Mouse (Mus musculus): Measurements from ENCODE around the gene Gpx5. TPM values are rescaled to one million over a fixed set of nuclear protein-coding genes. Genes with fewer than 3 reads are reported as not detected.
A peak's percentile ranks its signal among the peaks of the same experiment; 100 is the strongest.

Gene Gpx5
- not detected in 2 replicates for polyA plus RNA-seq (2014; fragmentation: Nextera tagmentation; extraction: Ambion mirVana)

DNA sequence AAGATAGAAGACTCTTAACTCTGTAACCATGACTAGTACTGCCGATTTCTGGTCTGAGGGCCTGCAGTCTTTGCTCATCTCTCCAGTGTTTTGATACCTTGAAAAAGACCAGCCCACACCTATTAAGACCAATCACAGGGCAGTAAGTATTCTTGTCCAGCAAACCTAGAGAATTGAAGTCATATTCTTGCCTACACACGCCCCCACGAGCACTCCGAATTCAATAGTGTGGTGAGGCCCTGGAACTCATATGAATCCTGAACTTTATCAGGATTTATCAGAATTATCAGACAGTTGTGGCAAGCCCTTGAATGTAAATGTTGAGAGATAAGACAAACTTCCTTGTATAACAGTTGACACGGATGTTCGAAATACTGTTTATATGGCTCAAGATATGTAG, at the start of gene Gpx5:
Gene Gpx5 (minus strand): TSS at position 101 of the 400 bp plus-strand sequence.
- H3K36me3 ChIP-seq (ENCODE audit: control insufficient read depth, insufficient read depth, low read length) = no peaks in the 10 kb centered on the region
- 86% methylated on average over 6 of the region's 6 CpGs for WGBS (ENCODE audit: insufficient replicate concordance)

DNA sequence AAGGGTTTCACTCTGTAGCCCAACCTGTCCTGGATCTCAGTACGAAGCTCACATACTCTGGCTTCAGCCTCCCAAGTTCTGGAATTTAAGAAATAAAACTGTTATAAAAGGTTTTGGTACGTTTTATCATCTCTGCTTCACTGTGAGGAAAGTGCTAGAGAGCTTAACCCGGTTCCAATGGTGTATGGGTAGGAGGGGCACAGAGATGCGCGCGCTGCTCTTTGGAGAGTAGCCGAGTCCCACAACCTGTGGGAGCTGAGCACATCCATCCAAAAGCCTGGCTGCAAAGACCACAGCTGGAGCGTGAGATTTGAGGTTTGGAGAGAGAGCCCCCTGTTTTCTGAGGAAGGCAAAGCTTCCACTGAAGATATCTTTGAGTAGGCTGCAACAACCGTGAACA, 34.9 kb upstream of the Gpx5 start:
- ATAC-seq (replicated peaks; ENCODE audit: insufficient number of reproducible peaks, low FRiP score, low TSS enrichment) = no peak
- no peak overlapping the region; the same call in 1 of the 2 replicates for H3K9ac ChIP-seq (ENCODE audit: low read depth, low read length)
- no peaks in the 10 kb centered on the region for H3K9me3 ChIP-seq (replicated peaks; ENCODE audit: control insufficient read depth, low read length)
- H3K4me3 ChIP-seq (ENCODE audit: low read depth, low read length) = peak overlapping the region; percentile 54
- under 1% methylated on average over 9 of the region's 9 CpGs for WGBS (ENCODE audit: insufficient replicate concordance)
- no peaks in the 10 kb centered on the region for H3K27me3 ChIP-seq (ENCODE audit: control insufficient read depth, insufficient read depth, low read length)
- no peaks in the 10 kb centered on the region; the same call in 1 of the 2 replicates for H3K4me1 ChIP-seq (ENCODE audit: control insufficient read depth, insufficient read depth, low read length)
- no peak overlapping the region for H3K27ac ChIP-seq (ENCODE audit: low read depth, low read length)
- H3K4me2 ChIP-seq = peak overlapping the region; percentile 65
- H3K36me3 ChIP-seq (ENCODE audit: control insufficient read depth, insufficient read depth, low read length) = no peaks in the 10 kb centered on the region

More for the DNA sequence above, at the start of gene Gpx5:
- Histone ChIP-seq H3K4me1 (ENCODE audit: control insufficient read depth, insufficient read depth, low read length) (no peaks in the 10 kb centered on the region; the same call in 1 of the 2 replicates), H3K27me3 (ENCODE audit: control insufficient read depth, insufficient read depth, low read length) (no peaks in the 10 kb centered on the region), H3K9ac (ENCODE audit: low read depth, low read length) (no peak within 1 kb of the TSS), H3K4me2 (no peak within 1 kb of the TSS), H3K27ac (ENCODE audit: low read depth, low read length) (no peak within 1 kb of the TSS), H3K9me3 (replicated peaks; ENCODE audit: control insufficient read depth, low read length) (no peaks in the 10 kb centered on the region), H3K4me3 (ENCODE audit: low read depth, low read length) (no peak within 1 kb of the TSS)
- ATAC-seq (replicated peaks; ENCODE audit: insufficient number of reproducible peaks, low FRiP score, low TSS enrichment) = no peak

DNA sequence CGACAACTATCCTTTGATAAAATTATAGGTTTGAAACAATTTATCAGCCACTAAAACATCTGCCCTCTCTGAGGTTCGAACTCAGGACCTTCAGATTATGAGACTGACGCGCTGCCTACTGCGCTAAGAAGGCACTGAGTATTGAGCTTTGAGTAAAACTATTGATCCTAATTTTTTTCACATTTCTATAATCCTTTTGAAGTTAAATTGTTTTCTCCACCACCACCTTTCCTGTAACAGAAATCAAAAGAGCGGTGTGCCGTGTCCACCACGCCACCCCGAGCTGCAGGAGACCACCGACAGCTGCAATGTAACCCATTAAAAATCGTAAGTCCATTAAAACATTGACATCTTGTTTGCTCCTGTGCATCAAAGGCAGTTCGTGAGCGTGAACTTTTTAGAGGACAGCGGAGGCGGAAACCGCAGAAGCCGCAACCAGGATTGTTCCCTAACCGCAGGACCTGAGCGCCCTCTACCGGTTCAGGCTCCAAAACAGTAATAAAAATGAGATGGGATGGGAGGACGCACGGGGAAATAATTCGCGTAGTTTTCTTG, 34.2 kb upstream of the Gpx5 start:
- Histone ChIP-seq H3K9me3 (replicated peaks; ENCODE audit: control insufficient read depth, low read length) (no peaks in the 10 kb centered on the region), H3K9ac (ENCODE audit: low read depth, low read length) (peak overlapping the region; percentile 60; the same call in 1 of the 2 replicates), H3K4me2 (peak overlapping the region; percentile 65), H3K27me3 (ENCODE audit: control insufficient read depth, insufficient read depth, low read length) (no peaks in the 10 kb centered on the region), H3K36me3 (ENCODE audit: control insufficient read depth, insufficient read depth, low read length) (no peaks in the 10 kb centered on the region), H3K4me1 (ENCODE audit: control insufficient read depth, insufficient read depth, low read length) (no peaks in the 10 kb centered on the region; the same call in 1 of the 2 replicates), H3K27ac (ENCODE audit: low read depth, low read length) (no peak overlapping the region), H3K4me3 (ENCODE audit: low read depth, low read length) (peak overlapping the region; percentile 54)
- ATAC-seq (replicated peaks; ENCODE audit: insufficient number of reproducible peaks, low FRiP score, low TSS enrichment) = 0 out of 2 replicates have a peak, but pooled peaks have one; percentile 49
- WGBS (ENCODE audit: insufficient replicate concordance) = under 1% methylated on average over 24 of the region's 24 CpGs

DNA sequence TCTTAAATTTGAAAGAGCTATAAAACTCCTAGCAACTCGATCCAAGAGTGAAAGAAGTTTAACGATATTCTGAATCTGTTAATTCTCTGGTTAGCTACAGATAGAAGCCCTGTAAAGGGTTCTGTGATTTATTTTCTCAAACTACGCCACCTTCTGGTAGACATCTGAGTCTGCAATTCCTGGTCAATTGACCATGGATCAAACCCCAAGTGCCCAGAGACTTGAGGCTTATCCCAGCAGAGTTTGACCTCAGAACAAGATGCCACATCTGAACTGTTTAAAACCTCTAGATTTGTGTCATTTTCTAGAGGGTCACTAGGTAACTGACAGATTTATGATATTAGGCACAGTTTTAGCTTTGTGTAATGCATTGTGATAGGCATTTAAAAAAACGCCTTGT, 33.7 kb upstream of the Gpx5 start:
- peak overlapping the region; percentile 54 for H3K4me3 ChIP-seq (ENCODE audit: low read depth, low read length)
- H3K27me3 ChIP-seq (ENCODE audit: control insufficient read depth, insufficient read depth, low read length) = no peaks in the 10 kb centered on the region
- ATAC-seq (replicated peaks; ENCODE audit: insufficient number of reproducible peaks, low FRiP score, low TSS enrichment) = no peak
- 10% methylated on average over 4 of the region's 4 CpGs for WGBS (ENCODE audit: insufficient replicate concordance)
- H3K27ac ChIP-seq (ENCODE audit: low read depth, low read length) = no peak overlapping the region
- H3K9ac ChIP-seq (ENCODE audit: low read depth, low read length) = no peak overlapping the region
- peak overlapping the region; percentile 65 for H3K4me2 ChIP-seq
- no peaks in the 10 kb centered on the region for H3K9me3 ChIP-seq (replicated peaks; ENCODE audit: control insufficient read depth, low read length)
- H3K36me3 ChIP-seq (ENCODE audit: control insufficient read depth, insufficient read depth, low read length) = no peaks in the 10 kb centered on the region
- no peaks in the 10 kb centered on the region; the same call in 1 of the 2 replicates for H3K4me1 ChIP-seq (ENCODE audit: control insufficient read depth, insufficient read depth, low read length)

DNA sequence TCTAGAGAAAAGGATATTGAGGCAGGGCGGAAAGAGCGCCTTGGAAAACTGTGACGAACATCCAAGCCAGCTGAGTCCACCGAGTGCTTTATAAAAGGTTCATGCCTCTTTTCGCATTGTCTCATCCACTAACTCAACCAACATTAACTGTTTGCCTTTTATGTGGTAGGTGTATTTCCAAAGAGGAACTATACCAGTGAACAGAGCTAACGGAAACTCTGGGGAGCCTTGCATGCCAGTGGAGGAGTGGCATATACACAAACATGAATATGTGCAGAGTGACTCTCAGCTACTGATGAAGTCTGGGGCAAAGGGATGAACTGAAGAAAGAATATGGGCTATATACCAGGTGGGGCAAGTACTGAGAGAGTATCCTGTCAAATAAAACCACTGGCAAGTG, 30.9 kb upstream of the Gpx5 start:
- 70% methylated on average over 6 of the region's 6 CpGs for WGBS (ENCODE audit: insufficient replicate concordance)

DNA sequence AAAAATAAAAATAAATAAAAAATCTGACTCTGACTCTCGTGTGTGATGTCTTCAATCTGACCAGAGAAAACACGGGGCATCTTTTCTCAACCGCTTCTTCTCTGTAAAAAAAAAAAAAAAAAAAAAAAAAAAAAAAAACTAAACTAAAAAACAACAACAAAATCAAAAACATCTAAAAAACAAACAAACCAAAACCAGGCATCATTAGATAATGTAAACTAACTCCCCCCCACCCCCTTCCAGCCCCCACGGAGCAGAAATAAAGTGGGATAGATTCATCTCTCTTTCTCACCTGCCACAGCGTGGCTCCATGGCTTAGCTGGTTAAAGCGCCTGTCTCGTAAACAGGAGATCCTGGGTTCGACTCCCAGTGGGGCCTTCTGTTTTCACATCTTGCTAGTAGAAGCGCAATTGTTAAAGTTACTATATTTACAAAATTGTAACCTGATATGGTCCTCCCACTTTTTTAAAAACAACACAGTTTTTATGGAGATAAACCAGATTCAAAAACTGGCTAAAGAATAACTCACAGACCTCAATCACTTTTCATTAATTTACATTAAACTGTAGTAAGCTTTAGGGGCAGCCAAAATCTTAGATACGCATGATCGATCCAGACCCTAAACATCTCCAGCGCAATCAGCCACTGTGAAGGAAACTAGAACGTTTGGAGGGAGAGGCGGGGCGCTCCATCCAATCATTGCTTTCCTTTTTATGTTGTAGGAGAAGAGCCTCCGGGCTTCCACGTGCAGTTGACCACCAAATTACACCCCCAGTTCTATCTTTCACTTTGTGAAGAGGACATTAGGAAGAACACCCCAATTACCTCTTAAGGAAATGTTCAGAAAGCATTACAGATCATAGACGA, 30.2 kb upstream of the Gpx5 start:
- H3K4me3 ChIP-seq (ENCODE audit: low read depth, low read length) = peak overlapping the region; percentile 46
- no peaks in the 10 kb centered on the region; the same call in 1 of the 2 replicates for H3K4me1 ChIP-seq (ENCODE audit: control insufficient read depth, insufficient read depth, low read length)
- H3K27ac ChIP-seq (ENCODE audit: low read depth, low read length) = no peak overlapping the region
- WGBS (ENCODE audit: insufficient replicate concordance) = 16% methylated on average over 18 of the region's 18 CpGs
- H3K9ac ChIP-seq (ENCODE audit: low read depth, low read length) = no peak overlapping the region
- H3K36me3 ChIP-seq (ENCODE audit: control insufficient read depth, insufficient read depth, low read length) = no peaks in the 10 kb centered on the region
- peak overlapping the region; percentile 63 for H3K4me2 ChIP-seq
- no peaks in the 10 kb centered on the region for H3K9me3 ChIP-seq (replicated peaks; ENCODE audit: control insufficient read depth, low read length)
- ATAC-seq (replicated peaks; ENCODE audit: insufficient number of reproducible peaks, low FRiP score, low TSS enrichment) = no peak
- H3K27me3 ChIP-seq (ENCODE audit: control insufficient read depth, insufficient read depth, low read length) = no peaks in the 10 kb centered on the region

More for the DNA sequence above, 30.9 kb upstream of the Gpx5 start:
- H3K4me2 ChIP-seq = peak overlapping the region; percentile 63
- H3K27ac ChIP-seq (ENCODE audit: low read depth, low read length) = no peak overlapping the region
- no peaks in the 10 kb centered on the region; the same call in 1 of the 2 replicates for H3K4me1 ChIP-seq (ENCODE audit: control insufficient read depth, insufficient read depth, low read length)
- H3K9me3 ChIP-seq (replicated peaks; ENCODE audit: control insufficient read depth, low read length) = no peaks in the 10 kb centered on the region
- peak overlapping the region; percentile 46 for H3K4me3 ChIP-seq (ENCODE audit: low read depth, low read length)
- ATAC-seq (replicated peaks; ENCODE audit: insufficient number of reproducible peaks, low FRiP score, low TSS enrichment) = no peak
- H3K9ac ChIP-seq (ENCODE audit: low read depth, low read length) = no peak overlapping the region
- no peaks in the 10 kb centered on the region for H3K27me3 ChIP-seq (ENCODE audit: control insufficient read depth, insufficient read depth, low read length)
- H3K36me3 ChIP-seq (ENCODE audit: control insufficient read depth, insufficient read depth, low read length) = no peaks in the 10 kb centered on the region

DNA sequence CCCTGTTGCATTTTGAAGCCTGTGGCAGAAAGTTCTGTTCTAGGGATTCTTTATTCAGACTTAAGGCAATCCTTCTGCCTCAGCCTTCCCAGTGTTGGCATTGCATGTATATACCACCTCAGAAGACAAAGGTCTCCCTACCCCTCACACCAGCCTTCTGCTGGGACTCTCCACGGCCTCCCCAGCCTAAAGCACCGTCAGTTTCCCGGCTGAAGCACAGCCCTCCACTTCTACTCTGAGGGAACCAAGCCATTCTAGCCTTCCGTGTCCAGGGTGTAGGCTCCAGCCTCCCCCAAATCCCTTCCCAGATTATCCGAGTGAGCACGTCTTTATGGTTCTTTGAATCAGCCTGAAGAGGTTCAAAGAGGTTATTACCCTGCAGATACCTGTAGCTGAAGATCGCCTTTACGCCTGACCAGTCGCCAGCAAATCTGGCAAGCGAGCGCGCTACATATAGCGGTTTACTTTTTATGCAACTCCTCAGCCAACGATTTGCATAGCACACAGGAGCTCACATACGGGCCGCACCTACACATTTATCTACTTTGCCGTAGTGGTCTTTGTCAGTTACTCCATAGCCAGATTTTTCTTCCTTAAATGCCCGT, 29.5 kb upstream of the Gpx5 start:
- H3K27me3 ChIP-seq (ENCODE audit: control insufficient read depth, insufficient read depth, low read length) = no peaks in the 10 kb centered on the region
- peak overlapping the region; percentile 46 for H3K4me3 ChIP-seq (ENCODE audit: low read depth, low read length)
- 3% methylated on average over 18 of the region's 18 CpGs for WGBS (ENCODE audit: insufficient replicate concordance)
- H3K9ac ChIP-seq (ENCODE audit: low read depth, low read length) = peak overlapping the region; percentile 54; the same call in 1 of the 2 replicates
- H3K4me2 ChIP-seq = peak overlapping the region; percentile 63
- H3K36me3 ChIP-seq (ENCODE audit: control insufficient read depth, insufficient read depth, low read length) = no peaks in the 10 kb centered on the region
- H3K9me3 ChIP-seq (replicated peaks; ENCODE audit: control insufficient read depth, low read length) = no peaks in the 10 kb centered on the region
- no peaks in the 10 kb centered on the region for H3K4me1 ChIP-seq (ENCODE audit: control insufficient read depth, insufficient read depth, low read length)
- H3K27ac ChIP-seq (ENCODE audit: low read depth, low read length) = no peak overlapping the region
- no peak for ATAC-seq (replicated peaks; ENCODE audit: insufficient number of reproducible peaks, low FRiP score, low TSS enrichment)

DNA sequence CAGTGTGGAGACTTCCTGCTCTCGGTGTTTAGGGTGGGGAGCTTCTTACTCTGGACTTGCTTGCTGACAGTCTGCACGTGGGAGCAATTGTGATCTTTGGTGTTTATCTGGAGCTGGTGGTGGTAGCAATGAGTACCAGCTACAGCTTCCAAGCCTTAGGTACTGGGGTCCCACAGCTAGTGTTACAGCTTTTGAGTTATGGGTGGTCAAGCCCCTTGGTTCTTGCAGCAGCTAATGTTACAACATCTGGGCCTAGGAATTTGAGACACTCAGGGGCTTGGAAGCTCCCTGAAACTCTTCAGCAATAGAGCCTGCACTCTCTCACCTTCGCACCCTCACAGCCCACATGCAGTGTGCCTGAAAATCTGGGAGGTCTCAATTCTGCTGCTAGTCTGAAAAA, 27.7 kb upstream of the Gpx5 start:
- 50% methylated on average over 3 of the region's 3 CpGs for WGBS (ENCODE audit: insufficient replicate concordance)

More for the DNA sequence above, 27.7 kb upstream of the Gpx5 start:
- H3K9me3 ChIP-seq (replicated peaks; ENCODE audit: control insufficient read depth, low read length) = no peaks in the 10 kb centered on the region
- H3K27ac ChIP-seq (ENCODE audit: low read depth, low read length) = no peak overlapping the region
- ATAC-seq (replicated peaks; ENCODE audit: insufficient number of reproducible peaks, low FRiP score, low TSS enrichment) = no peak
- no peaks in the 10 kb centered on the region for H3K4me1 ChIP-seq (ENCODE audit: control insufficient read depth, insufficient read depth, low read length)
- no peak overlapping the region for H3K4me2 ChIP-seq
- no peak overlapping the region for H3K4me3 ChIP-seq (ENCODE audit: low read depth, low read length)
- H3K27me3 ChIP-seq (ENCODE audit: control insufficient read depth, insufficient read depth, low read length) = no peaks in the 10 kb centered on the region
- no peaks in the 10 kb centered on the region for H3K36me3 ChIP-seq (ENCODE audit: control insufficient read depth, insufficient read depth, low read length)
- no peak overlapping the region for H3K9ac ChIP-seq (ENCODE audit: low read depth, low read length)
